Mouse (Mus musculus) neural tube, embryonic 13.5 days (tissue): ENCODE data around the gene Gys1. TPM values are rescaled to one million over a fixed set of nuclear protein-coding genes. Genes with fewer than 3 reads are reported as not detected.

Experiments used
- ATAC-seq: fragments of 200-750 bp; cut with Nextera tagmentation; 2 replicates; pipeline ENCODE4 v1.8.0; 2017; ENCODE audit warnings: low read depth, mild to moderate bottlenecking, moderate TSS enrichment, moderate library complexity
- H3K27ac ChIP-seq: fragments of 300-500 bp; sonication (generic); replicated peaks from 2 replicates; pipeline ENCODE4 v1.5.1; 2015; ENCODE audit warnings: moderate library complexity, mild to moderate bottlenecking, inconsistent platforms
- H3K27me3 ChIP-seq: fragments of 300-500 bp; sonication (generic); 2 replicates; pipeline ENCODE4 v1.6.1; 2015; ENCODE audit warnings: mild to moderate bottlenecking, inconsistent platforms
- H3K36me3 ChIP-seq: fragments of 300-500 bp; sonication (generic); 2 replicates; pipeline ENCODE4 v1.6.1; 2015; ENCODE audit warnings: mild to moderate bottlenecking, inconsistent platforms
- H3K4me1 ChIP-seq: fragments of 300-500 bp; sonication (generic); replicated peaks from 2 replicates; pipeline ENCODE4 v1.6.1; 2015; ENCODE audit warnings: inconsistent platforms
- H3K4me2 ChIP-seq: fragments of 300-500 bp; sonication (generic); 2 replicates; pipeline ENCODE4 v1.6.1; 2015; ENCODE audit warnings: inconsistent platforms, mild to moderate bottlenecking, moderate library complexity
- H3K4me3 ChIP-seq: fragments of 300-500 bp; sonication (generic); 2 replicates; pipeline ENCODE4 v1.5.1; 2015; ENCODE audit warnings: mild to moderate bottlenecking, inconsistent platforms
- H3K9ac ChIP-seq: fragments of 300-500 bp; sonication (generic); 2 replicates; pipeline ENCODE4 v1.6.1; 2015; ENCODE audit warnings: moderate library complexity, mild to moderate bottlenecking, inconsistent platforms
- H3K9me3 ChIP-seq: fragments of 300-500 bp; sonication (generic); 2 replicates; pipeline ENCODE4 v1.6.1; 2016; ENCODE audit warnings: inconsistent platforms
- WGBS: fragments of 180-500 bp; shearing (Covaris S2); methylation state at CpG from one replicate; pipeline ENCODE4 v1.1.7; 2015; 5-methylcytosine and 5-hydroxymethylcytosine counted together
- polyA plus RNA-seq: library from polyadenylated mRNA; unstranded; fragments of >200 nt; fragmentation: Nextera tagmentation; extraction: Ambion mirVana; gene quantifications from 2 replicates; pipeline ENCODE4 v1.2.1, GENCODE M21; 2015

The Gys1 gene
- polyA plus RNA-seq, 1 experiment from 2014 or later: 21.5 TPM

DNA sequence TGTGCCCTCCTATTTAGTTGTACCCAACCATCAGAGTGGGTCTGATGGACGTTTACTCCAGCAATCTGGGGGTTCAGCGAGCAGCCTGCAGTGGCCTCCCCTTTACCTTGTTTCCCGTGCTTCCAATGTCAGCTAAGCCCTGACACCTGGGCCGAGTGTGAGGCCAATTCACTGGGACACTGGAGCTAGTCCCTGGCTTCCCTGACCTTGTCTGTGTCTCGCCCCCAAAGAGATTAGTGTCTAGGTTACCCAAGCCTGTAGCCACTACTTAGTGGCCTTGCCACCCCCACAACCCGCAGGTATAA, 14.1 kb upstream of the Gys1 start, which contains the start of gene Lhb:
Lhb (plus strand) TSS at position 206 of the 305 bp plus-strand sequence.
- peaks cover 52% of the 10 kb centered on the region for H3K36me3 ChIP-seq

DNA sequence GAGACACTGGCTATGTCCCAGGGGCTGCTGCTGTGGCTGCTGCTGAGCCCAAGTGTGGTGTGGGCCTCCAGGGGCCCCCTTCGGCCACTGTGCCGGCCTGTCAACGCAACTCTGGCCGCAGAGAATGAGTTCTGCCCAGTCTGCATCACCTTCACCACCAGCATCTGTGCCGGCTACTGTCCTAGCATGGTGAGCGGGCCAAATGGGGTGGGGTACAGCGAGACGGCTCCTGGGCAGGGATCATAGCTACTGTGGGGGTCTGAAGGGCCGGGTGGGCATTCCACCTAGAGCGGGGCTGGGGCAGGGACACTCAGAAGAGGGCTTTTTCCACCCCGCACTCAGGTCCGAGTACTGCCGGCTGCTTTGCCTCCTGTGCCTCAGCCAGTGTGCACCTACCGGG, 13.4 kb upstream of the Gys1 start:
- Histone ChIP-seq H3K36me3 (peaks cover 58% of the 10 kb centered on the region), H3K9me3 (no peaks in the 10 kb centered on the region), H3K4me1 (no peaks in the 10 kb centered on the region), H3K4me2 (no peak overlapping the region), H3K9ac (no peak overlapping the region), H3K27ac (no peak overlapping the region), H3K4me3 (no peak overlapping the region), H3K27me3 (peaks cover 60% of the 10 kb centered on the region)
- no peak for ATAC-seq
- WGBS: 89% methylated on average over 14 of the region's 14 CpGs

More for the DNA sequence above, 14.1 kb upstream of the Gys1 start, which contains the start of gene Lhb:
- no peak for ATAC-seq
- Histone ChIP-seq H3K4me3 (no peak within 1 kb of the TSS), H3K9ac (no peak within 1 kb of the TSS), H3K27me3 (peaks cover 67% of the 10 kb centered on the region), H3K9me3 (no peaks in the 10 kb centered on the region), H3K4me1 (no peaks in the 10 kb centered on the region), H3K27ac (no peak within 1 kb of the TSS), H3K4me2 (no peak within 1 kb of the TSS)
- 55% methylated on average over 6 of the region's 6 CpGs for WGBS

DNA sequence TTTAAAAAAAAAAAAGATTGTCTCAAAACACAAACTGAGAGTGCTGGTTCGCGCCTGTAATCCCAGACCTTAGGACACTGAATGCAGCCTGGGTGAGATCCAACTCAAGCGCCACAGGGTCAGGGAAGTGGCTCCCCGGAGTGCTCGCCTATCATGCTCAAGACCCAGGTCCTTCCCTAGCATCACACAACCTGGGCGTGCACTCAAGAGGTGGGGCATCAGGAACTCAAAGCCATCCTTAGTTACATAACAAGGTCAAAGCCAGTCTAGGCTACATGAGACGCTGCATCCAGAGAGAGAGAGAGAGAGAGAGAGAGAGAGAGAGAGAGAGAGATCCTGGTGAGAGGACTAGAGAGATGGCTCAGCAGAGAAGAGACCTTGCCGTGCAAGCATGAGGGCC, 8.1 kb upstream of the Gys1 start:
- no peak overlapping the region for H3K9ac ChIP-seq
- no peaks in the 10 kb centered on the region for H3K4me1 ChIP-seq
- H3K4me3 ChIP-seq: no peak overlapping the region
- H3K27ac ChIP-seq: no peak overlapping the region
- H3K27me3 ChIP-seq: peaks cover 7% of the 10 kb centered on the region
- H3K36me3 ChIP-seq: peaks cover 99% of the 10 kb centered on the region
- no peaks in the 10 kb centered on the region for H3K9me3 ChIP-seq
- WGBS: 94% methylated on average over 8 of the region's 8 CpGs
- no peak overlapping the region for H3K4me2 ChIP-seq
- no peak for ATAC-seq

DNA sequence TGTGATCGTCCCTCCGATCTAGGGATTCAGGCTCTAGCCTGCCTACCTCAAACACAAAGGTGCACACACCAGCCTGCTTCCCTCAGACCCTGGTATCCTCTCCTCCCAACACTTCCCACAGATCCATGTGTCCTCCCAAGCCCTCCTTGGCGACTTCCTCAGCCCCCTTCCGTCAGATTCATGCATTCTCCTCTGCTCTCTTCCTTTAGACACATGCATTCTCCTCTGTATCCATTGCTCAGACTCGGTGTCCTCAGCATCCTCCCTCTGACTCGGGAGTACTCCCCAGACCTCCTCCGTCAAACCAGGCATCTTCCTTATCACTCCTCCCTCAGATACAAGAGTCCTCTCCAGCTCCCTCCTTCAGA, 825 bp upstream of the Gys1 start:
- Histone ChIP-seq H3K9ac (peak overlapping the region; percentile 88), H3K27me3 (no peaks in the 10 kb centered on the region), H3K4me1 (peaks cover 51% of the 10 kb centered on the region), H3K4me3 (peak overlapping the region; percentile 79), H3K36me3 (peaks cover 34% of the 10 kb centered on the region), H3K4me2 (peak overlapping the region; percentile 99), H3K27ac (peak overlapping the region; percentile 90), H3K9me3 (no peaks in the 10 kb centered on the region)
- 2% methylated on average over 7 of the region's 7 CpGs for WGBS
- peak; percentile 2 for ATAC-seq

DNA sequence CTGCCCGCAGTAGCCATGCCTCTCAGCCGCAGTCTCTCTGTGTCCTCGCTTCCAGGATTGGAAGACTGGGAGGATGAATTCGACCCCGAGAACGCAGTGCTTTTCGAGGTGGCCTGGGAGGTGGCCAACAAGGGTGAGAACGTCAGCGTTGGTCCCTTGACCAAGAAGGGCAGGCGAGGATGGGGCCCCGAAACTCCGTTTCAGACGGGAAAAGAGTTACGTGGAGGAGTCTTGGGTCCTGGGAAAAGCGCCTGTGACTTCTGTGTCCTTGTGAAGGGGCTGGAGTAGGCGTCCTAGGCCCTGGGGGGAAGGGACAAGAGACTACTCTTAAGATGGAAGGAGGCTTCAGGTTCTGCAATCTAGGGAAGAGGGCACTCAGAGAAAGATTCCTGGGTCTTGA, 394 bp downstream of the Gys1 start:
- Histone ChIP-seq H3K9me3 (no peaks in the 10 kb centered on the region), H3K36me3 (peaks cover 27% of the 10 kb centered on the region), H3K4me2 (peak overlapping the region; percentile 99), H3K4me1 (peaks cover 51% of the 10 kb centered on the region), H3K4me3 (peak overlapping the region; percentile 79), H3K27ac (peak overlapping the region; percentile 68), H3K27me3 (no peaks in the 10 kb centered on the region), H3K9ac (peak overlapping the region; percentile 86)
- 5% methylated on average over 16 of the region's 16 CpGs for WGBS
- peak; percentile 33 for ATAC-seq

- Histone ChIP-seq H3K9ac (no peak overlapping the region), H3K4me3 (no peak overlapping the region)
- 89% methylated on average over 5 of the region's 5 CpGs for WGBS
Observed at GRCm38 (mm10) chr7:45436444-45436843, 1.8 kb downstream of the Gys1 start.

DNA sequence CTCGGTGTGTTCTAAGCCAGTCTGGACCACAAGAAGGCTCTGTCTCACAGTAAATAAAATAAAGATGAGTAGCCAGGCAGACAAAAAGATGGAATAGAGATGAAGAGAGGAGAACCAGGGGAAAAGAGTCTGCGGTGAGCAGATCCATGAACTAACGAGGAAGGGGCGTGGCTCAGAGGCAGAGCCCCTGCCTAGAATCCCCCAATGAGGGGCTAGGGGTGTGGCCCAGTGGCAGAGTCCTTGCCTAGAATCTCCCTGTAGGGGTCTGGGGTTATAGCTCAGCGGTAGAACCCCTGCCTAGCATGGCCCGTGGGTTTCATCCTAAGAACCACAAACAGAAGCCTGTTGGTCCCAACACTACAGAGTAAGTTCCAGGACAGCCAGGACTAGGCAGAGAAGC, 2.4 kb downstream of the Gys1 start:
- Histone ChIP-seq H3K4me2 (no peak overlapping the region), H3K4me3 (no peak overlapping the region), H3K9me3 (no peaks in the 10 kb centered on the region), H3K9ac (no peak overlapping the region), H3K27ac (no peak overlapping the region), H3K36me3 (peaks cover 21% of the 10 kb centered on the region), H3K4me1 (peaks cover 50% of the 10 kb centered on the region), H3K27me3 (no peaks in the 10 kb centered on the region)
- WGBS: 29% methylated on average over 6 of the region's 6 CpGs
- ATAC-seq: no peak

More at GRCm38 (mm10) chr7:45436444-45436843, 1.8 kb downstream of the Gys1 start:
- H3K27ac ChIP-seq: no peak overlapping the region
- no peak for ATAC-seq
- H3K27me3 ChIP-seq: no peaks in the 10 kb centered on the region
- 0 out of 2 replicates have a peak overlapping the region, but pooled peaks have one; percentile 99 for H3K4me2 ChIP-seq
- peaks cover 22% of the 10 kb centered on the region for H3K36me3 ChIP-seq
- H3K4me1 ChIP-seq: peaks cover 51% of the 10 kb centered on the region
- no peaks in the 10 kb centered on the region for H3K9me3 ChIP-seq

DNA sequence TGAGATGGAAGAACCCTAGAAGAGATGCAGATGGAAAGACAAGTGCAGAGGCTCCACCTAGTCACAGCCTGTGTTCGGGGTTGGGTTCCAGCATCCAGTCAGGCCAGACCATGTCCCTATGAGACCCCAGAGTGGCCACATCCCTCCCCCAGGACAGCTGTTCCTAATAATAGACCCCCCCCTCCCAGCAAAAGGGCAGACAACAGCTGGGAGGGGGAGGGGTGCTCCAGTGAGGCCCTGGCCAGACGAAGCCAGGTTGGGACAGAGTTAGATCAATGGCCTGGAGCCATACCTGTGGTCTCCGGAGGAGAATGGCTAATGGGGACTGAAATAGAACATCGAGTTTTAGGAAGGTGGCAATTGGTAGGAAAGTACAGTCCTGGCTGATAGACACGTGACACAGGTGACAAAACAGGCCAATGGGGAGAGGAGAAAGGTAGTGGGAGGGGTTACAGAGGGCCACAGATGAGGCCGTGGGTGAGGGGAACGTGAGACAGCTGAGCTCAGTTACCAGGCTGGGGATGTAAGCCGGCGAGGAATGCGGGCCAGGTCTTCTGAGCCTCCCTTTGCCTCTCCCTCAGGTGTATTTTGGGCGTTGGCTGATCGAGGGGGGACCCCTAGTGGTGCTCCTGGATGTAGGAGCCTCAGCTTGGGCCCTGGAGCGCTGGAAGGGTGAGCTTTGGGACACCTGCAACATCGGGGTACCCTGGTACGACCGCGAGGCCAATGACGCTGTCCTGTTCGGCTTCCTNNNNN, 3.1 kb downstream of the Gys1 start, which contains the start of gene Ruvbl2:
Ruvbl2 (minus strand) TSS at position 576 of the 756 bp plus-strand sequence.
- H3K27me3 ChIP-seq: no peaks in the 10 kb centered on the region
- 21% methylated on average over 19 of the region's 19 CpGs for WGBS
- no peak for ATAC-seq
- peaks cover 44% of the 10 kb centered on the region for H3K4me1 ChIP-seq
- peak within 1 kb of the TSS; percentile 41; the same call in 1 of the 2 replicates for H3K9ac ChIP-seq
- no peak within 1 kb of the TSS for H3K27ac ChIP-seq
- H3K36me3 ChIP-seq: peaks cover 23% of the 10 kb centered on the region
- H3K4me2 ChIP-seq: 0 out of 2 replicates have a peak within 1 kb of the TSS, but pooled peaks have one; percentile 13
- no peaks in the 10 kb centered on the region for H3K9me3 ChIP-seq
- H3K4me3 ChIP-seq: no peak within 1 kb of the TSS

- no peak for ATAC-seq
- H3K4me1 ChIP-seq: no peaks in the 10 kb centered on the region
- no peak overlapping the region for H3K4me2 ChIP-seq
- no peak overlapping the region for H3K4me3 ChIP-seq
- H3K36me3 ChIP-seq: peaks cover 58% of the 10 kb centered on the region
- H3K9me3 ChIP-seq: no peaks in the 10 kb centered on the region
- no peak overlapping the region for H3K9ac ChIP-seq
- 90% methylated on average over 22 of the region's 22 CpGs for WGBS
- no peak overlapping the region for H3K27ac ChIP-seq
- H3K27me3 ChIP-seq: no peaks in the 10 kb centered on the region
Observed at GRCm38 (mm10) chr7:45443526-45444420, 9.1 kb downstream of the Gys1 start.

DNA sequence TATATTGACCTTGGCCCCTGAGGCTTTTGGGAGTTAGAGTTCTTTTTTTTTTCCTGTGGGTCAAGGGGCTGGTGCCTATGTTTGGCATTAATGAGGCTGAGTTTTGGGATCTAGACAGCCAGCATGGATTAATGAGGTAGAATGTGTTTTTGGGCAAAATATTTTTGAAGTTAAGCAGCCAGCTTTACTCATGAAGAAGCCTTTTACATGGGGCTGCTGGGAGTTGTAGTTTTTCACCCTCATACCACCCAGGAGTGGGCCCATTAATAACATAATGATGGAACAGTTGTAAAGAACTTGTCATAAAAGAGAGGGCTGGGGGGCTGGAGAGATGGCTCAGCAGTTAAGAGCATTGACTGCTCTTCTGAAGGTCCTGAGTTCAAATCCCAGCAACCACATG, 11.9 kb downstream of the Gys1 start:
- ATAC-seq: no peak
- Histone ChIP-seq H3K36me3 (peaks cover 53% of the 10 kb centered on the region), H3K4me2 (no peak overlapping the region), H3K4me3 (no peak overlapping the region), H3K27ac (no peak overlapping the region), H3K9me3 (no peaks in the 10 kb centered on the region), H3K27me3 (no peaks in the 10 kb centered on the region), H3K9ac (no peak overlapping the region), H3K4me1 (no peaks in the 10 kb centered on the region)

DNA sequence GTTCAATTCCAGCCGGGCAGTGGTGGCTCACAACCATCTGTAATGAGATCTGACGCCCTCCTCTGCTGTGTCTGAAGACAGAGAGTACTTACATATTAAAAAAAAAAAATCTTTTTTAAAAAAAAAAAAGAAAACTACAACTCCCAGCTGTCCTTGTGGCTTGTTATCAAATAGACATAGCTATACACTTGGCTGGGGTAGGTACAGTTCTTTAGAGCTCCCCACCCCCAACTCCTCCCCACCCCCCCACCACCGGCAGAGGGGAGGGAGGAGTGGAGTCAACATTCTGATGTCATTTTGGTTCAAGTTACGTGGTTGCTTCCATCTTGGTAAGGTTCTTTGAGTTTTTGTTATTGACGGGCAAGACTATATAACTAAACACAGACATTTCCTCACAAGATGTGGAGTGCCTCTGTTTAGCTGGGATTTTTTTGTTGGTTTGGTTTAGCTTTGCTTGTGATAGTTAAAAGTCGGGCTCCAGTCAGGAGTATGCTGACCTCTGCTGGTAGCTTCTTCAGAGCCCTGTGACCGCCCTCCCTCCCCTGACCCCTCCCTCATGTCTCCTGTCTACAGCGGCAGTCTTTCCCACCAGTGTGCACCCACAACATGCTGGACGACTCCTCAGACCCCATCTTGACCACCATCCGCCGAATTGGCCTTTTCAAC, 12.8 kb downstream of the Gys1 start:
- H3K4me2 ChIP-seq: no peak overlapping the region
- H3K27ac ChIP-seq: no peak overlapping the region
- no peaks in the 10 kb centered on the region for H3K4me1 ChIP-seq
- H3K4me3 ChIP-seq: no peak overlapping the region
- 39% methylated on average over 11 of the region's 11 CpGs for WGBS
- no peaks in the 10 kb centered on the region for H3K27me3 ChIP-seq
- peaks cover 55% of the 10 kb centered on the region for H3K36me3 ChIP-seq
- H3K9me3 ChIP-seq: no peaks in the 10 kb centered on the region
- no peak overlapping the region for H3K9ac ChIP-seq
- ATAC-seq: no peak

- H3K4me3 ChIP-seq: no peak overlapping the region
- WGBS: 96% methylated on average over 1 of the region's 1 CpGs
- H3K9me3 ChIP-seq: no peaks in the 10 kb centered on the region
- peaks cover 50% of the 10 kb centered on the region for H3K36me3 ChIP-seq
- no peaks in the 10 kb centered on the region for H3K27me3 ChIP-seq
- no peak overlapping the region for H3K4me2 ChIP-seq
- no peaks in the 10 kb centered on the region for H3K4me1 ChIP-seq
- no peak overlapping the region for H3K9ac ChIP-seq
- no peak for ATAC-seq
- H3K27ac ChIP-seq: no peak overlapping the region
Observed at GRCm38 (mm10) chr7:45449974-45450373, 15.3 kb downstream of the Gys1 start.
